In genomic region chr14:16233515-16233914, GRCm38 (mm10) we compare ENCODE assay signal across 21 mouse cellular contexts.
"Had no signal": no experiment of that assay in that cellular context is flagged by ENCODE, and none has a peak within 500 bp of the region (broad histone marks: within the 10 kb centered on the region; RNA-seq: fewer than 3 reads in every experiment).

No protein-coding gene starts in this region.

- H3K9me3 ChIP-seq: liver, embryonic 12.5 days; liver, embryonic 15.5 days; lung, embryonic 15.5 days; stomach, embryonic 15.5 days had no signal

- H3K27me3 ChIP-seq: limb, embryonic 13.5 days; liver, embryonic 12.5 days; liver, embryonic 15.5 days; lung, embryonic 15.5 days; neural tube, embryonic 13.5 days; stomach, embryonic 15.5 days had no signal

- H3K4me2 ChIP-seq: limb, embryonic 13.5 days; liver, embryonic 12.5 days; liver, embryonic 15.5 days; lung, embryonic 15.5 days; midbrain, embryonic 11.5 days; neural tube, embryonic 13.5 days; stomach, embryonic 15.5 days had no signal

- H3K4me3 ChIP-seq: layer of hippocampus, adult 2 months; limb, embryonic 10.5 days; limb, embryonic 13.5 days; liver, embryonic 12.5 days; liver, embryonic 15.5 days; lung, embryonic 15.5 days; neural tube, embryonic 13.5 days; stomach, embryonic 15.5 days had no signal

- ATAC-seq: liver, embryonic 12.5 days had no signal

- H3K36me3 ChIP-seq: limb, embryonic 10.5 days; limb, embryonic 13.5 days; liver, embryonic 12.5 days; liver, embryonic 15.5 days; lung, embryonic 15.5 days; neural tube, embryonic 13.5 days; stomach, embryonic 15.5 days had no signal

- H3K4me1 ChIP-seq: limb, embryonic 10.5 days; limb, embryonic 13.5 days; liver, embryonic 12.5 days; liver, embryonic 15.5 days; lung, embryonic 15.5 days; neural tube, embryonic 13.5 days; stomach, embryonic 15.5 days had no signal

- H3K9ac ChIP-seq: limb, embryonic 13.5 days; liver, embryonic 12.5 days; liver, embryonic 15.5 days; lung, embryonic 15.5 days; neural tube, embryonic 13.5 days; stomach, embryonic 15.5 days had no signal

- H3K27ac ChIP-seq: layer of hippocampus, adult 2 months; limb, embryonic 10.5 days; limb, embryonic 13.5 days; liver, embryonic 12.5 days; liver, embryonic 15.5 days; lung, embryonic 15.5 days; neural tube, embryonic 13.5 days; stomach, embryonic 15.5 days had no signal

- DNase-seq: kidney, adult 18-20 months; kidney, adult 9 months; kidney, postnatal 25 days; layer of hippocampus, adult 9-11 months; liver; lung, adult 18-20 months; lung, postnatal 14 days; lung, postnatal 4 days; retina, postnatal 1 day; right cerebral cortex, postnatal 25 days; spleen, adult 18-20 months; thymus, postnatal 25 days had no signal
